Mouse (Mus musculus) lung, adult 2 months (tissue): Measurements from ENCODE around the gene Kif26b. TPM values are rescaled to one million over a fixed set of nuclear protein-coding genes. Genes with fewer than 3 reads are reported as not detected.

Experiments used
- DNase-seq: peaks from one replicate; pipeline ENCODE4 v3.0.0; 2022
- H3K4me1 ChIP-seq: fragments of 200-500 bp; 2 replicates; pipeline ENCODE4 v1.6.1; 2011; ENCODE audit warnings: low read length; ENCODE audit not compliant: control insufficient read depth, insufficient read depth
- H3K4me3 ChIP-seq: fragments of 200-500 bp; replicated peaks from 2 replicates; pipeline ENCODE3; 2011; ENCODE audit warnings: low read depth, mild to moderate bottlenecking, control low read depth, low read length; ENCODE audit errors: extremely low read depth
- CTCF ChIP-seq: fragments of 200-500 bp; IDR thresholded peaks from 2 replicates; pipeline ENCODE4 v1.5.1; 2011; ENCODE audit warnings: mild to moderate bottlenecking, low read length, control low read depth; ENCODE audit not compliant: insufficient read depth
- POLR2A ChIP-seq: fragments of 200-500 bp; IDR thresholded peaks from 2 replicates; pipeline ENCODE4 v1.6.1; 2011; ENCODE audit warnings: low read depth, mild to moderate bottlenecking, control low read depth, low read length, borderline replicate concordance; ENCODE audit errors: extremely low read depth
- WGBS: fragments of 180-500 bp; shearing (Covaris S2); methylation state at CpG from one replicate; pipeline ENCODE4 v1.1.7; 2018; 5-methylcytosine and 5-hydroxymethylcytosine counted together
- polyA plus RNA-seq: library from polyadenylated mRNA; depleted of rRNA; stranded (reverse); fragments of >200 nt; gene quantifications from 2 replicates; pipeline ENCODE4 v1.2.3, GENCODE M21; 2012

Gene Kif26b
- polyA plus RNA-seq, 1 experiment: 3.6 TPM

DNA sequence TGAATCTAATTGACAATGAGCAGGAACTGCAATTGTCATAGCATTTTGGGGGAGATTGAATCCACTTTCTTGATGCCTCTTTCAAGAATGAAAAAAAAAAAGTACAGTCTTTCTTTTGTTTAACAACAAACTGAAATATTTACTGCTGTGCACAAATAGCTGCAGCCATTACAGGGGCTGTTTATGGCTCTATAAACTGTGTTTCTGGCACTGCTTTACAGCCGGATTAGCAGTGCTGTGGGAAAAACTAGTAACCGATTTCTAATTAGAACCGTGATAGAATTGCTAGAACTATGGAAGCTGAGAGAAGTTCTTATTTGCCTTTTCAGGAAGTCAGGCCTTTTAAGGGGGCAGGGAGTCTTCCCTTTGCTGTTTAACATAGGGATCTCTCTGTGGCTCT lies 342.1 kb downstream of the Kif26b start:
- 64% methylated on average over 3 of the region's 3 CpGs for WGBS
- TF ChIP-seq POLR2A (no peak), CTCF (no peak)
- no peaks in the 10 kb centered on the region for H3K4me1 ChIP-seq
- H3K4me3 ChIP-seq: no peak overlapping the region
- no peak for DNase-seq

DNA sequence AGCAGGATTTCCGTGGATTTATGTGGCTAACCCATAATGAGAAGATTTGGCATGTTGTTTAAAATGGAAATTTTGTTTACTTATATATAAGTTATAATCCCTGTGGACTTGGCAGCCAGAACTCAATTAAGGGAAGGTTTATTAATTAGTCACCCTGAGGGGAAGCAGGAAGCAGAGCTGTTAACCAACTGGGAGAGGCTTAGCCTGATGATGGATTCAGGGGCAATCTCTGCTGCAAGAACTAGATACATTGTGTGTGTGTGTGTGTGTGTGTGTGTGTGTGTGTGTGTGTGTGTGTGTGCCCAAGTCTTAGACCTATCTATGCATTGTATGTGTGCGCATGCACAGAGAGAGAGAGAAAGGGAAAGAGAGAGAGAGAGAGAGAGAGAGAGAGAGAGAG lies 348.0 kb downstream of the Kif26b start:
- no peaks in the 10 kb centered on the region for H3K4me1 ChIP-seq
- no peak for DNase-seq
- TF ChIP-seq CTCF (no peak), POLR2A (no peak)
- no peak overlapping the region for H3K4me3 ChIP-seq
- WGBS: 79% methylated on average over 2 of the region's 2 CpGs

GRCm38 (mm10) chr1:178878676-178879075 lies 349.8 kb downstream of the Kif26b start:
- 82% methylated on average over 1 of the region's 1 CpGs for WGBS
- Histone ChIP-seq H3K4me3 (no peak overlapping the region), H3K4me1 (no peaks in the 10 kb centered on the region)
- no peak for TF ChIP-seq POLR2A
- no peak for TF ChIP-seq CTCF
- no peak for DNase-seq

GRCm38 (mm10) chr1:178880905-178881304 lies 352.0 kb downstream of the Kif26b start:
- DNase-seq: no peak
- 65% methylated on average over 7 of the region's 7 CpGs for WGBS
- no peaks in the 10 kb centered on the region for H3K4me1 ChIP-seq
- no peak overlapping the region for H3K4me3 ChIP-seq
- TF ChIP-seq CTCF: no peak
- no peak for TF ChIP-seq POLR2A

- Histone ChIP-seq H3K4me3 (no peak overlapping the region), H3K4me1 (no peaks in the 10 kb centered on the region)
- no peak for TF ChIP-seq POLR2A
- no peak for TF ChIP-seq CTCF
- no peak for DNase-seq
- 79% methylated on average over 5 of the region's 5 CpGs for WGBS
Observed at GRCm38 (mm10) chr1:178886671-178887070, 357.7 kb downstream of the Kif26b start.

GRCm38 (mm10) chr1:178892376-178892775 lies 363.5 kb downstream of the Kif26b start:
- H3K4me3 ChIP-seq: no peak overlapping the region
- DNase-seq: no peak
- 86% methylated on average over 6 of the region's 6 CpGs for WGBS
- TF ChIP-seq POLR2A: no peak
- no peaks in the 10 kb centered on the region; the same call in 1 of the 2 replicates for H3K4me1 ChIP-seq

DNA sequence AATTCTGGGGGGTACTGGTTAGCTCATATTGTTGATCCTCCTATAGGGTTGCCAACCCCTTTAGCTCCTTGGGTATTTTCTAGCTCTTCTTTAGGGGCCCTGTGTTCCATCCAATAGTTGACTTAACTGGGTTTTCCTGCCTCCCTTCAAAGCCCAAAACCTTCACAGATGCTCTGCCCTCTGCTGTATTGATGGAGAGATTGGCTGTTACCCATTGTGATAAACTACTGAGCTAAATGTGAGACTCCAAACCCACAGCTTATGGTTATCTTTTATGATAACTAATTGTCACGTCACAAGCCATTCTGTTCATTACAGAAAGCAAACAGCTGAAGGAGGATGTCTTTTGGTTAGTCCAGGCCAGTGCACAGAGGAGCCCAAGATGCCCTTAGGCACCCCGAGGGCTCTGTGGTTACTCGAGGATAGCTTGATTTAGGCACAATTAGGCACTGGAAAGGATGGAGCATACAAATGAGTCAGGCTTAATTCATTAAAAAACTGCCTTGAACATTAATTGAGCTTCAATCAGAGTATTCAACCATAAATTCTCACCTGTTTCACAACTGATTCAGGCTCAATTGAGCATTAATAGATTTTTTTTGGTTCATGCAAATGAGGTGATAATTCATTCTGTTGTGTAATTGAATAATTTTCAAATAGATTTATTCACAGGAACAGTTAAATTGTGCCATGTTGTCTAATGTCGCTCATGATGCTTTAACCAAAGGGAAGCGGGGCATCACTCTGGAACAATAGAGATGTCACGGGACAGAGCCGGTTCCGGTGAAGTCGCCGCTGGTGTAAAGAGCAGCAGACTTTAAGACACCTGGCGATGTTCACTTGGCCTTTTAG lies 364.5 kb downstream of the Kif26b start:
- WGBS: 92% methylated on average over 11 of the region's 11 CpGs
- no peak for DNase-seq
- H3K4me1 ChIP-seq: no peaks in the 10 kb centered on the region; the same call in 1 of the 2 replicates
- TF ChIP-seq POLR2A (no peak), CTCF (no peak)
- H3K4me3 ChIP-seq: no peak overlapping the region

DNA sequence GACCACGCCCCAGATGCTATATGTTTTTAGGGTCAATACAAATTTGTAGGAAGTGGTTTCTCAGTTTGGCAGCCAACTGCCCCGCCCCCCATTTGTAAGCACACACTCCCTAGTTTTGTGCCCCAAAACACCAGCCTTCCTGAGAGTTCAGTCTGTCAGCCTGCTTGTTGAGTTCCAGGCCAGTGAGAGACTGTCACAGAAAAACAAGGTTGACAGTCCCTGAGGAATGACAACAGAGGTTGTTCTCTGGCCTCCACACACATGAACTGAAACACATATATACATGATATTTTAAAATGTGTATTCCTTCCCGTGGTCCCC lies 365.1 kb downstream of the Kif26b start:
- H3K4me1 ChIP-seq: no peaks in the 10 kb centered on the region; the same call in 1 of the 2 replicates
- DNase-seq: no peak
- 92% methylated on average over 3 of the region's 3 CpGs for WGBS
- H3K4me3 ChIP-seq: no peak overlapping the region
- TF ChIP-seq CTCF: no peak
- no peak for TF ChIP-seq POLR2A

DNA sequence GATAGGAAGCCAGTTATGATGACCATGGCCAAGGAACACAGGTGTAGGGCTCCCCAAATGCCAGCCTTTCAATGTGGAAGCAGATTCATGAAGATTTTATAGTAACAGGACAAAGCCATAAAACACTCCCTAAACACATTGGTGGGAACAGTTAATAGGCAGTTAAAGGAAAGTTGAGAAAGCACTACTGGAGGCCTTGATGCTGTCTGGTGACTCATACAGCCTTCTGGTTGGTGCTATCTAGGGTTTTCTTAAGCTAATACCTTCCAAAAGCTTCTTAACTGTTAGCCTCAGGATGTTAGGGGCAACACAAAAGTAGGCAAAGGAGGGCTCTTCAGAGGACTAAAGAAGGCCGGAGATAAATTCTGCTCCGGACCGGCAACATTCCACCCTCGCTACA lies 366.7 kb downstream of the Kif26b start:
- H3K4me3 ChIP-seq: no peak overlapping the region
- TF ChIP-seq CTCF: no peak
- no peak for TF ChIP-seq POLR2A
- H3K4me1 ChIP-seq: no peaks in the 10 kb centered on the region; the same call in 1 of the 2 replicates
- 81% methylated on average over 4 of the region's 4 CpGs for WGBS
- DNase-seq: no peak

- TF ChIP-seq POLR2A (no peak), CTCF (no peak)
- Histone ChIP-seq H3K4me1 (no peaks in the 10 kb centered on the region), H3K4me3 (no peak overlapping the region)
- no peak for DNase-seq
- WGBS: 61% methylated on average over 14 of the region's 14 CpGs
Observed at GRCm38 (mm10) chr1:178910951-178911350, 382.0 kb downstream of the Kif26b start.
